Mouse (Mus musculus) forebrain, embryonic 11.5 days (tissue): ENCODE measurements around the gene Ezr. TPM values are rescaled to one million over a fixed set of nuclear protein-coding genes. Genes with fewer than 3 reads are reported as not detected.
A peak's percentile ranks its signal among the peaks of the same experiment; 100 is the strongest.
"Not testable (repeated sequence)": the region's sequence is repeated elsewhere in the genome, so short reads cannot be mapped to it uniquely, and the experiment has no call there.

Experiments
- ATAC-seq: fragments of 200-750 bp; cut with Nextera tagmentation; replicated peaks from 2 replicates; pipeline ENCODE4 v1.8.0; 2017; ENCODE audit warnings: moderate TSS enrichment; ENCODE audit not compliant: low FRiP score
- DNase-seq: peaks from one replicate; pipeline ENCODE4 v3.0.0-alpha.2; 2017; ENCODE audit warnings: low spot score
- H3K27ac ChIP-seq: fragments of 300-500 bp; sonication (generic); 2 replicates; pipeline ENCODE4 v1.5.1; 2014; ENCODE audit warnings: low read depth, low read length
- H3K27me3 ChIP-seq: fragments of 300-500 bp; sonication (generic); 2 replicates; pipeline ENCODE4 v1.6.1; 2014; ENCODE audit warnings: mild to moderate bottlenecking, low read length, mixed read lengths; ENCODE audit not compliant: control insufficient read depth, insufficient read depth
- H3K36me3 ChIP-seq: fragments of 300-500 bp; sonication (generic); 2 replicates; pipeline ENCODE4 v1.6.1; 2014; ENCODE audit warnings: mild to moderate bottlenecking, low read length, moderate library complexity, mixed read lengths; ENCODE audit not compliant: control insufficient read depth, insufficient read depth
- H3K4me1 ChIP-seq: fragments of 300-500 bp; sonication (generic); replicated peaks from 2 replicates; pipeline ENCODE4 v1.6.1; 2014; ENCODE audit warnings: low read length, mixed read lengths; ENCODE audit not compliant: control insufficient read depth, insufficient read depth
- H3K4me2 ChIP-seq: fragments of 300-500 bp; sonication (generic); 2 replicates; pipeline ENCODE4 v1.6.1; 2014; ENCODE audit warnings: low read depth, mild to moderate bottlenecking, low read length, moderate library complexity, mixed read lengths; ENCODE audit not compliant: severe bottlenecking
- H3K4me3 ChIP-seq: fragments of 300-500 bp; sonication (generic); 2 replicates; pipeline ENCODE4 v1.5.1; 2014; ENCODE audit warnings: low read depth, low read length
- H3K9ac ChIP-seq: fragments of 300-500 bp; sonication (generic); 2 replicates; pipeline ENCODE4 v1.6.1; 2014; ENCODE audit warnings: low read length
- H3K9me3 ChIP-seq: fragments of 300-500 bp; sonication (generic); 2 replicates; pipeline ENCODE4 v1.6.1; 2016; ENCODE audit warnings: low read length, mixed read lengths; ENCODE audit not compliant: control insufficient read depth
- WGBS: fragments of 180-500 bp; shearing (Covaris S2); extraction: QIAGEN DNeasy Blood & Tissue Kit; methylation state at CpG from one replicate; pipeline ENCODE4 v1.1.7; 2014; 5-methylcytosine and 5-hydroxymethylcytosine counted together
- polyA plus RNA-seq: library from polyadenylated mRNA; unstranded; fragments of >200 nt; fragmentation: Nextera tagmentation; extraction: Ambion mirVana; gene quantifications from 2 replicates; pipeline ENCODE4 v1.2.1, GENCODE M21; 2014

The Ezr gene
- polyA plus RNA-seq, 1 experiment from 2014 or later, result 122 TPM

GRCm38 (mm10) chr17:6713483-6713882 lies 69.1 kb downstream of the Ezr start:
- H3K27me3 ChIP-seq, H3K4me2 ChIP-seq, H3K4me1 ChIP-seq, ATAC-seq, H3K36me3 ChIP-seq, H3K27ac ChIP-seq, H3K4me3 ChIP-seq, DNase-seq, H3K9ac ChIP-seq, H3K9me3 ChIP-seq: not testable (repeated sequence)
- WGBS, result 78% methylated on average over 2 of the region's 2 CpGs

GRCm38 (mm10) chr17:6708194-6708593 lies 74.4 kb downstream of the Ezr start:
- DNase-seq, ATAC-seq, H3K9me3 ChIP-seq, H3K4me1 ChIP-seq, H3K27me3 ChIP-seq, H3K9ac ChIP-seq, H3K4me3 ChIP-seq, H3K36me3 ChIP-seq, H3K27ac ChIP-seq, H3K4me2 ChIP-seq: not testable (repeated sequence)
- 80% methylated on average over 2 of the region's 2 CpGs for WGBS

DNA sequence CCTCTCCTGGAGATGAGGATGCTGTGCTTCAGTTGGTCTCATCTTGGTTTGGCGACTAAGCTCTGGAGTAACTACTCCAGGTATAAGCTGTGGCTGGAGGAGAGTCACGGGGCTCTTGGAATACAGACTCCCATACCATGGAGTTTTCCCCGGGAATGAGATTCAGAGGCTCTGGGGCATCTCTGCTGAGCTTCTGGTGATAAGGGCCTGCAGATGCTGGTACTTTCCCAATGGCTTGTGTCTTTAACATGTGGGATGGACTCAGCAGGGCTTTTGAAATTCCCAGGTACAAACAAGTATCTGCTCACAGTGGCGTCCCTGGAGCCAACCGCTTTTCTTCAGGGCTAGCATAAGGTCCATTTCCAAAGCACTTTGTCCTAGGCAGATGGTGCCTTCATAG lies 75.2 kb downstream of the Ezr start:
- not testable (repeated sequence) for H3K27me3 ChIP-seq, H3K4me2 ChIP-seq, H3K36me3 ChIP-seq, H3K27ac ChIP-seq, ATAC-seq, H3K9ac ChIP-seq, H3K4me1 ChIP-seq, H3K4me3 ChIP-seq, H3K9me3 ChIP-seq, DNase-seq
- WGBS, result 90% methylated on average over 5 of the region's 5 CpGs

- not testable (repeated sequence) for H3K27me3 ChIP-seq, H3K4me2 ChIP-seq
- WGBS, result 83% methylated on average over 4 of the region's 5 CpGs
Observed at GRCm38 (mm10) chr17:6706448-6706847, 76.1 kb downstream of the Ezr start.

GRCm38 (mm10) chr17:6703381-6704270 lies 79.0 kb downstream of the Ezr start:
- not testable (repeated sequence) for DNase-seq, H3K4me2 ChIP-seq, H3K27me3 ChIP-seq, H3K27ac ChIP-seq, H3K9me3 ChIP-seq, H3K4me3 ChIP-seq, H3K4me1 ChIP-seq, H3K36me3 ChIP-seq, H3K9ac ChIP-seq, ATAC-seq
- 61% methylated on average over 6 of the region's 9 CpGs for WGBS

More at GRCm38 (mm10) chr17:6706448-6706847, 76.1 kb downstream of the Ezr start:
- not testable (repeated sequence) for DNase-seq, ATAC-seq, H3K4me3 ChIP-seq, H3K36me3 ChIP-seq, H3K27ac ChIP-seq, H3K9me3 ChIP-seq, H3K9ac ChIP-seq, H3K4me1 ChIP-seq

GRCm38 (mm10) chr17:6702625-6703221 lies 79.9 kb downstream of the Ezr start:
- DNase-seq, H3K4me3 ChIP-seq, H3K9me3 ChIP-seq, H3K4me2 ChIP-seq, H3K9ac ChIP-seq, H3K36me3 ChIP-seq, H3K4me1 ChIP-seq, H3K27me3 ChIP-seq, ATAC-seq, H3K27ac ChIP-seq: not testable (repeated sequence)
- WGBS, result 55% methylated on average over 2 of the region's 8 CpGs

GRCm38 (mm10) chr17:6700077-6700476 lies 82.5 kb downstream of the Ezr start:
- H3K4me1 ChIP-seq, H3K27me3 ChIP-seq, H3K9ac ChIP-seq, H3K36me3 ChIP-seq, H3K27ac ChIP-seq, H3K9me3 ChIP-seq, ATAC-seq, H3K4me2 ChIP-seq, H3K4me3 ChIP-seq, DNase-seq: not testable (repeated sequence)
- WGBS, result 68% methylated on average over 3 of the region's 7 CpGs

DNA sequence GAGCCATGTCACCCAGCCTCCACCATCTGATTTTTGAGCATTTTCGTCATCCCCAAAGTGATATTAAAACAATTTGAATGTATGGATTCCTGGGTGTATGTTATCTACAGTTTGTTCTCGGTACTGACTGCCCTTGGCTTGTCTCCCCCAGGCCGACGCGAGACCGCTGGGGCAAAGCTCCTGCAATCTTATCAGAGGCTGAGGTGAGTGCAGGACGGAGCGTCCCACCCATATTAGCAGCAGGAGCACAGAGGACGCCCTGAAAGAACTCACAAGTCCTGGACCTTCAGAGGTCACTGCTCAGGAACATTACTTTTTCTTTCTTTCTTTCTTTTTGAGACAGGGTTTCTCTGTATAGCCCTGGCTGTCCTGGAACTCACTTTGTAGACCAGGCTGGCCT lies 83.1 kb downstream of the Ezr start:
- H3K4me3 ChIP-seq, H3K9ac ChIP-seq, H3K27ac ChIP-seq, H3K4me1 ChIP-seq, H3K27me3 ChIP-seq, H3K36me3 ChIP-seq, H3K9me3 ChIP-seq, ATAC-seq, H3K4me2 ChIP-seq: not testable (repeated sequence)
- DNase-seq, result peak; percentile 46
- WGBS, result 92% methylated on average over 8 of the region's 9 CpGs
